Mouse (Mus musculus) cerebellum, adult 2 months (tissue): ENCODE measurements around the gene Atp8b4. TPM values are rescaled to one million over a fixed set of nuclear protein-coding genes. Genes with fewer than 3 reads are reported as not detected.

ENCODE experiments used
- DNase-seq, 2 experiments: peaks; one replicate each; pipeline ENCODE4 v3.0.0; 2021
- H3K27ac ChIP-seq: fragments of 200-500 bp; 2 replicates; pipeline ENCODE4 v1.5.1; 2012; ENCODE audit warnings: low read length, control low read depth, inconsistent platforms; ENCODE audit not compliant: insufficient read depth
- H3K27me3 ChIP-seq: fragments of 200-500 bp; 2 replicates; pipeline ENCODE4 v1.6.1; 2012; ENCODE audit warnings: inconsistent platforms, mild to moderate bottlenecking, low read length, moderate library complexity; ENCODE audit not compliant: control insufficient read depth, insufficient read depth
- H3K4me1 ChIP-seq: fragments of 200-500 bp; 2 replicates; pipeline ENCODE4 v1.6.1; 2011; ENCODE audit warnings: low read length; ENCODE audit not compliant: control insufficient read depth, insufficient read depth
- H3K4me3 ChIP-seq: fragments of 200-500 bp; replicated peaks from 2 replicates; pipeline ENCODE3; 2011; ENCODE audit warnings: mild to moderate bottlenecking, low read depth, low read length, control low read depth; ENCODE audit not compliant: insufficient read depth
- CTCF ChIP-seq: fragments of 200-500 bp; IDR thresholded peaks from 2 replicates; pipeline ENCODE4 v1.5.1; 2011; ENCODE audit warnings: low read depth, mild to moderate bottlenecking, control low read depth, low read length, moderate library complexity, borderline replicate concordance; ENCODE audit not compliant: insufficient read depth
- POLR2A ChIP-seq: fragments of 200-500 bp; IDR thresholded peaks from 2 replicates; pipeline ENCODE4 v1.6.1; 2011; ENCODE audit warnings: low read length, control low read depth, borderline replicate concordance; ENCODE audit not compliant: insufficient read depth
- WGBS: fragments of 180-500 bp; shearing (Covaris S2); methylation state at CpG from one replicate; pipeline ENCODE4 v1.1.7; 2018; 5-methylcytosine and 5-hydroxymethylcytosine counted together
- polyA plus RNA-seq: library from polyadenylated mRNA; depleted of rRNA; stranded (reverse); fragments of >200 nt; gene quantifications from 2 replicates; pipeline ENCODE4 v1.2.3, GENCODE M21; 2012

Gene Atp8b4
- polyA plus RNA-seq, 1 experiment, result 0.02 TPM

GRCm38 (mm10) chr2:126397513-126397912, 103.0 kb downstream of the Atp8b4 start:
- TF ChIP-seq POLR2A, result no peak
- no peak for TF ChIP-seq CTCF
- H3K4me3 ChIP-seq, result no peak overlapping the region
- H3K27me3 ChIP-seq, result no peaks in the 10 kb centered on the region
- no peak overlapping the region for H3K27ac ChIP-seq
- DNase-seq, result no peak
- H3K4me1 ChIP-seq, result no peaks in the 10 kb centered on the region
- 87% methylated on average over 8 of the region's 8 CpGs for WGBS

DNA sequence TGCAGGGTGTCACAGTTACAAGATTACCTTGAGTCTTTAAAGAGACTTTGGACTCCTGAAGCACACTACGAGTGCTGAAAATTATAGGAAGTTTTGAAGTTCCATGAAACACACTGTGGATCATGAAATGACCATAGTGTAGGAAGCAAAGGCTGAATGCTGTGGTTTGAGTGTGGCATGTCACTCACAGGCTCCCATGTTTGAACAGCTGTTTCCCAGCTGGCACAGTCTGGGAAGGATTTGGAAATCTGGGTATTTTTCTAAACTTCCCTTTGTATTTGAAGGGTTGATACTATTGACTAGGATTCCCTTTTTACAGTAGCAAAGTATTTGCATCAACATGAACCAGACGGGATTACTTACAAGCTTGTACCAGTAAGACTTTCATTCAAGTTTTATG, 105.5 kb downstream of the Atp8b4 start:
- no peak for DNase-seq
- 83% methylated on average over 2 of the region's 2 CpGs for WGBS
- no peaks in the 10 kb centered on the region for H3K27me3 ChIP-seq
- H3K27ac ChIP-seq, result no peak overlapping the region
- no peak overlapping the region for H3K4me3 ChIP-seq
- TF ChIP-seq CTCF (no peak), POLR2A (no peak)
- no peaks in the 10 kb centered on the region for H3K4me1 ChIP-seq

DNA sequence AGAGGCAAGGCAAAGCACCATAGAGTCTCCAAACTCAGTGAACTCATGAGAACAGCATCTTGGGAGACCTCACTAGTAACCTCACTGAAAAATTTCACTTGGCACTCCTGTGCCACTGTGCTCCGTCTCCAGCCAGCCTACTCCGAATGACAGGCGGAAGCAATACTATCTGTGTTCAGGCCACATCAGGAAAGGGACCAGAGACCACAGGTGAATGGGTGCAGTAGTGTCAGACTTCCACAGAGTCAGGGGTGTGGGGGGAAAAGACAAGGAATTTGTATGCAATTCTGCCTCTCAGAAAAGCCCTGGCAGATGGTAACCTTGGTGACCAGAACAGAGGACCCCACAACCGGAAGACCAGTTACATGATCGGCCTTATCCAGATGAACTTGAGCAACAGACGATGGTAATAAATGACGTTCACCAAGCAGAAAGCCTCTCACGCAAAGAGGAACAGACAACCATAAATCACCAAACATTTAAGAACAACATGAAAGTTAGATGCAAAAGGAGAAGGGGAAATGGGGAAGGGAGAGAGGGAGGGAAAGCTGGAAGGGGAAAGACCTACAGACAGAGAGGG, 112.9 kb downstream of the Atp8b4 start:
- TF ChIP-seq POLR2A (no peak), CTCF (no peak)
- Histone ChIP-seq H3K4me1 (no peaks in the 10 kb centered on the region), H3K4me3 (no peak overlapping the region), H3K27ac (no peak overlapping the region), H3K27me3 (no peaks in the 10 kb centered on the region)
- WGBS, result 78% methylated on average over 8 of the region's 8 CpGs
- no peak for DNase-seq

DNA sequence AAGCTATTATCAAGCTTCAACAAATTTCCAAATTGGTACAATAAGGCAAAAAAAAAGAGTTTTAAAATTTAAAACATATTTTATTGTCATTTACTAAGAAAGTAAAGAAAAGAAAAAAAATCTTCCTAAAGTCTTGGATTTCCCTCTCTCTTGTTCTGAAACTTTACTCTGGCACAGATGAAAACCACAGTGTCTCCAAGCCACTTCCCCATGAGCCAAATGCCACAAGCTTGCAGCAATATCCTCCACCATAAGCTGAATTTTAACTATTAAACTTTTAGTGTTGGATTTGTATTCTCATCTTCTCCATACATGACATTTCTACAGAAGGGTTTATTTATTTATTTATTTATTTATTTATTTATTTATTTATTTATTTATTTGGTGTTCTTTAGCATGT, 114.4 kb downstream of the Atp8b4 start:
- no peaks in the 10 kb centered on the region for H3K4me1 ChIP-seq
- DNase-seq, result no peak
- no peaks in the 10 kb centered on the region for H3K27me3 ChIP-seq
- TF ChIP-seq CTCF (no peak), POLR2A (no peak)
- H3K27ac ChIP-seq, result no peak overlapping the region
- H3K4me3 ChIP-seq, result no peak overlapping the region

DNA sequence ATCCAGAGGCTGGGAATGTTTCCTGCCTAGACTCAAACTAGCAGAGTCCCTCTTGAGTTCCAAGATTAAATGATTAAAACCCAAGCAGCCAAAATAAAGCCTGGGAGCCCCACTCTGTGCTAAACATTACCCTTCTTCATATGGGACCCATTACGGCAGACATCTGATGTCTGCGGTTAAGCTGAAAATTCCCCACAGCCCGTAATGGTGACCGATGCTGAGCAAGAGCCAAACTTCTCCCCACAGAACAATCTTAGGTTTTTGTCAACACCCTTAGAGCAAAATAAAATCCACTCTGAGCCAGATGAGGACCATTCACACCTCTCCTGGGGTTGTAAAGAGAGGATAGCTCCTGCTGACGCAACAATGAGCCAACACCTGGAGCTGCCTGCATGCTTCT, 120.2 kb downstream of the Atp8b4 start:
- 98% methylated on average over 5 of the region's 5 CpGs for WGBS
- H3K4me1 ChIP-seq, result no peaks in the 10 kb centered on the region
- TF ChIP-seq CTCF (no peak), POLR2A (no peak)
- no peak for DNase-seq
- H3K4me3 ChIP-seq, result no peak overlapping the region
- H3K27ac ChIP-seq, result no peak overlapping the region
- no peaks in the 10 kb centered on the region for H3K27me3 ChIP-seq

- DNase-seq, result no peak
- H3K4me1 ChIP-seq, result no peaks in the 10 kb centered on the region
- no peaks in the 10 kb centered on the region for H3K27me3 ChIP-seq
- H3K27ac ChIP-seq, result no peak overlapping the region
- no peak overlapping the region for H3K4me3 ChIP-seq
- 81% methylated on average over 8 of the region's 8 CpGs for WGBS
- TF ChIP-seq POLR2A, result no peak
- no peak for TF ChIP-seq CTCF
Measured at GRCm38 (mm10) chr2:126371634-126372033, 128.8 kb downstream of the Atp8b4 start.

DNA sequence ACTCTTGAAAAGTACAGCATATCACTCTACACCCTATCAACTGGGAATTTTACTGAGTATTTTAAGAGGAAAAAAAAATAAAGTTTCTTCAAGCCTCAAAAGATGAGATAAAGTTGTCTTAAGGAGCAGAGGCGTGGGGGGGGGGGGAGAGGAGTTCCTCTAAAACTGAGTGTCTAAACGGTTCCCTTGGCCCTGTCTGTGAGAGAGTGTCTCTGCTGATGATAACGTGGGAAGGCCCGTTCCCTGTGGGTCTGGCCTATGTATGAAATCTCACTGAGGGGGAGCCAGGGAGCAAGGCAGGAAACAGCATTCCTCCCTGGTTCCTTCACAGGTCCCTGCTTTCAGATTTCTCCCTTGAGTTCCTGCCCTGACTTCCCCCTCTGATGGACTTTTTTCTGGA, 130.7 kb downstream of the Atp8b4 start:
- 61% methylated on average over 4 of the region's 4 CpGs for WGBS

DNA sequence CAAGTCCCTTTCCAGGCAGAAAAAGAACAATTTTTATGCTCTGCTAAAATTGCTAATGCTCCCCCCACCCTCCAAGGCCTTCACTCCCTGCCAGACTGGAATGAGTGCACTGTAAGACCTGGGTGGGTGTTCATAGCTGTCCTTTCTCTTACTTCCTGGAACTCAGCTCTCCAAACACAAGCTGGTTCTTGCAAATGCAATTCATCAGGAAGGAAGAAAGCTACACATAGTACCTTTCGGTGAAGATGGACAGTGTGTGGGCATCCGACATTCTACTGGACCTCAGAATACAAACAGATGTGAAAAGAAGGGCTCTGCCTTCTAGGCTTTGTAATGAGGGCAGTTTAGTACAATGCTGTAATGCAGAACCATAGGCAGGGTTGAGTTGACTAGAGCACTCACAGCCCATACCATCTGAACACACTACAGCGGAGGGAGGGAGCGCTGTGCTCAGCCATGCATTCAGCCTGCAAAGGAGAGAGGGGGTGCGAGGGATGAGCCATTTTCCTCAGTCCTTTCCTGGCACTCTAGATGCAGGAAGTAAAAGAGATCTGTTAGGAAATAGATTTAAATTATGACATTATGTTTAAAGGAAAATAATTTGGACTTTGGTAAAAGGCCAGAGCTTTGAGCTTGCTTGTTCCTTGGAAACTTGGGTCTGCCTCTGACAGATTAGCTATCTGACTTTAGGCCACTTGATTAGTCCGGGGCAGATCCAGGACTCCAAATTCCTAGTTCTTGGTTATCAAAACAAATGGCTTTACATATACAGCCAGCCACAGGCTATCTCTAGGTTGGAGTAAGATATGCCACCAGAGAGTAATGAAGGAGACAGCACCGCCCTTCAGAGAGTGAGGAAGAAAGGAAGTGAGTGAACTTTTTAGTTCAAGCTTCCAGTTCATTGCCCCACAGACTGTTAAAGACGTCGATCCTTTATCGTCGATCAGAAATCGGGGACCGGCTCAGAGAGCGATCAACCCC, 136.4 kb downstream of the Atp8b4 start:
- Histone ChIP-seq H3K4me3 (no peak overlapping the region), H3K27ac (no peak overlapping the region), H3K27me3 (no peaks in the 10 kb centered on the region), H3K4me1 (no peaks in the 10 kb centered on the region)
- no peak for DNase-seq
- TF ChIP-seq CTCF, result no peak
- no peak for TF ChIP-seq POLR2A
- 83% methylated on average over 14 of the region's 14 CpGs for WGBS

More for the DNA sequence above, 130.7 kb downstream of the Atp8b4 start:
- Histone ChIP-seq H3K27me3 (no peaks in the 10 kb centered on the region), H3K4me3 (no peak overlapping the region), H3K4me1 (no peaks in the 10 kb centered on the region), H3K27ac (no peak overlapping the region)
- DNase-seq, result no peak
- TF ChIP-seq POLR2A, result no peak
- no peak for TF ChIP-seq CTCF
